Mouse (Mus musculus) kidney, adult 2 months (tissue): ENCODE measurements at regions not wholly inside any gene's neighbourhood (a gene's known extent, or its start where the extent isn't known, plus 50 kb on each side); places are given as distances from the start of the nearest gene placed in this dataset.

ENCODE experiments used
- CTCF ChIP-seq: fragments of 200-500 bp; conservative IDR thresholded peaks from 2 replicates; pipeline ENCODE4 v1.5.1; 2011; ENCODE audit warnings: low read depth, mild to moderate bottlenecking, control low read depth, low read length, moderate library complexity, mixed read lengths; ENCODE audit not compliant: insufficient read depth, insufficient read length
- POLR2A ChIP-seq: fragments of 200-500 bp; IDR thresholded peaks from one replicate; pipeline ENCODE4 v1.6.1; 2011; ENCODE audit warnings: low read depth, low read length, control low read depth

DNA sequence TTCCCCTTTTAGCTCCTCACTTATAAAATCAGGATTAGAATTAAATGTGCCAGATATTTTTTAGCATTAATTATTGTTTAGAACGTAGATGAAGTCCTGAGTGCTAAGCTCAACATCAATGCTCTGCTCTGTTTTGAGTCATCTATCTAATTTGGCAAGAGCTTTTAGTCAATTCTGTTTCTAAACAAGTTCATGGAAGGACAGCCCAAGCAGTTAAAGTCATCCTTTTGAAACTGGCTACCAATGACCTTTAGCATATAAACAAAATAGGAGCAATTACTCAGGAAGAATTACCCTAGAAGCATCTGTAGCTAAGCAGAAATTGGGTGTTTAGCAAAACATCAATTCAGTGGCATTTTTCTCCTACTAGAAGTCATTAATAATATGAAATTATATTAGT, 52.1 kb upstream of the Otogl start:
- TF ChIP-seq CTCF (no peak), POLR2A (no peak)
